Mouse (Mus musculus) stomach, embryonic 16.5 days (tissue): ENCODE data around the gene Kcnk2. TPM values are rescaled to one million over a fixed set of nuclear protein-coding genes. Genes with fewer than 3 reads are reported as not detected.
A peak's percentile ranks its signal among the peaks of the same experiment; 100 is the strongest.

Experiments
- ATAC-seq: fragments of 200-750 bp; cut with Nextera tagmentation; 2 replicates; pipeline ENCODE4 v1.8.0; 2017; ENCODE audit warnings: moderate number of reproducible peaks, moderate TSS enrichment; ENCODE audit not compliant: insufficient read depth, low FRiP score
- H3K27ac ChIP-seq: fragments of 300-500 bp; sonication (generic); 2 replicates; pipeline ENCODE4 v1.5.1; 2014; ENCODE audit warnings: low read length
- H3K27me3 ChIP-seq: fragments of 300-500 bp; sonication (generic); 2 replicates; pipeline ENCODE4 v1.6.1; 2014; ENCODE audit warnings: low read length, control low read depth, mixed read lengths; ENCODE audit not compliant: control insufficient read depth, insufficient read depth
- H3K36me3 ChIP-seq: fragments of 300-500 bp; sonication (generic); 2 replicates; pipeline ENCODE4 v1.6.1; 2014; ENCODE audit warnings: low read length; ENCODE audit not compliant: control insufficient read depth, insufficient read depth
- H3K4me1 ChIP-seq: fragments of 300-500 bp; sonication (generic); 2 replicates; pipeline ENCODE4 v1.6.1; 2014; ENCODE audit warnings: low read length, control low read depth, mixed read lengths; ENCODE audit not compliant: control insufficient read depth, insufficient read depth
- H3K4me2 ChIP-seq: fragments of 300-500 bp; sonication (generic); 2 replicates; pipeline ENCODE4 v1.6.1; 2014; ENCODE audit warnings: low read depth, low read length, mixed read lengths
- H3K4me3 ChIP-seq: fragments of 300-500 bp; sonication (generic); replicated peaks from 2 replicates; pipeline ENCODE4 v1.5.1; 2014; ENCODE audit warnings: mild to moderate bottlenecking, low read length
- H3K9ac ChIP-seq: fragments of 300-500 bp; sonication (generic); 2 replicates; pipeline ENCODE4 v1.6.1; 2014; ENCODE audit warnings: low read length
- H3K9me3 ChIP-seq: fragments of 300-500 bp; sonication (generic); replicated peaks from 2 replicates; pipeline ENCODE4 v1.6.1; 2016; ENCODE audit warnings: low read length, control low read depth; ENCODE audit not compliant: control insufficient read depth
- WGBS: fragments of 180-500 bp; shearing (Covaris S2); extraction: QIAGEN DNeasy Blood & Tissue Kit; methylation state at CpG from one replicate; pipeline ENCODE4 v1.1.7; 2014; 5-methylcytosine and 5-hydroxymethylcytosine counted together
- polyA plus RNA-seq: library from polyadenylated mRNA; unstranded; fragments of >200 nt; fragmentation: Nextera tagmentation; extraction: Ambion mirVana; gene quantifications from 2 replicates; pipeline ENCODE4 v1.2.1, GENCODE M21; 2015

The Kcnk2 gene
- polyA plus RNA-seq, 1 experiment from 2014 or later = 2.9 TPM

DNA sequence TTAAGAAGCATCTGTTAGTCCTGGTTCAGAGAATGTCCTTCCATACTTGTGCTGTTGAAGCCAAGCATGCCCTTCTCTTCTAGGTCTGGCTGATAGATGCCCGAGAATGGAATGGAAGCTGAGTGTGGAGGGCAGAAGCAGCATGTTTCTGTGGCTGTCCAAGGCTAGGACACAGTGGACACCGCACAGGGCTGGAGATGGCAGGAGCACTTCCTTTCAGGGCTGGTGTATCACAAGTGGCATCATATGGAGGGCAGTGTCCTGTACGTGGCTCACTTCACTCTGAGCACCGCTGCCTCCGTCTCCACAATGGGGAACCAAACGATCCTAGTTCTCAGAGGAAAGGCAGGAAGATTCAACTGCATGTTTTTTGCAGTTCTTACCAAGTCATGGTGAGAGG is 7.8 kb upstream of the Kcnk2 start:
- Histone ChIP-seq H3K27me3 (no peaks in the 10 kb centered on the region), H3K9ac (no peak overlapping the region), H3K9me3 (no peaks in the 10 kb centered on the region), H3K4me2 (no peak overlapping the region), H3K27ac (no peak overlapping the region), H3K4me1 (no peaks in the 10 kb centered on the region), H3K36me3 (no peaks in the 10 kb centered on the region), H3K4me3 (no peak overlapping the region)
- 90% methylated on average over 6 of the region's 6 CpGs for WGBS
- ATAC-seq = no peak

DNA sequence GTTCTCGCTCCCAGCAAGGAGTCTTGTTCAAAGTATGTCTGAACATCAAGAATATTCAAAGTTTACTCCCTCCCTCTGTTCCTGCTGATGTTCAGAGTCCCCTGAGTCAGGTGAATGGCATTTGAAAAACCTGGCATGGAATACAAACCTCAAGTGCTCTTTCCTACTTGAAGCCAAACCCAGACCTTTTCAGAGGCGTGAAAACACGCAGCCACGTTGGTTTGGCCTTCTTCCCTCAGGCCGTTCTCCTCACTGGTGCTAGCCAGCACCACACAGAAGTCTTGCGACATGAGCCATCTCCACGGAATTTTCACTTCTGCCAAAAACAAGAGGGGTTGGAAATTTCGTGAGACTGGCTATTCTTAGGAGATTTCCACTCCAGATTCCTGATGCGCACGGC is 3.1 kb upstream of the Kcnk2 start:
- WGBS = 77% methylated on average over 10 of the region's 10 CpGs
- Histone ChIP-seq H3K27me3 (no peaks in the 10 kb centered on the region), H3K4me1 (no peaks in the 10 kb centered on the region), H3K4me3 (no peak overlapping the region), H3K9me3 (no peaks in the 10 kb centered on the region), H3K36me3 (no peaks in the 10 kb centered on the region), H3K27ac (no peak overlapping the region), H3K9ac (no peak overlapping the region), H3K4me2 (no peak overlapping the region)
- ATAC-seq = no peak

DNA sequence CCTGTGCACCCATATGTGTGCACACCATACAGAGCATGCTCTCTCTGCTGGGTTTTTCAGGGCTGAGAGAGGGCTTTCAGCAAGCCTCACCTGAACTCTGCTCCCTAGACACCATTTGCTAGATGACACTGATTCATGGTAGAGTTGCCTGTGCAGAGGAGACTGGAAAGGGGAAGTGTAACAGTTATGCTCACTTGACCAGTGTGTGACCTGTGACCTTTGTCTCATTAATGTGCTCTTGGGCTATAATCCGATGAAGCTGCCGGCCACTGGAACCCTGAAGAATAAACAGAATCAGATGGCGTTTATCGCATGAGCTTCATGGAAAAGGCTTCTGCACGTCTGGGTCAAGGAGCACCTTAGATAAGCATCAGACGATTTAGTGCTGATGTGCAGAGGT is 1.5 kb upstream of the Kcnk2 start:
- H3K27ac ChIP-seq = no peak overlapping the region
- no peaks in the 10 kb centered on the region for H3K4me1 ChIP-seq
- no peaks in the 10 kb centered on the region for H3K9me3 ChIP-seq
- no peak overlapping the region for H3K4me2 ChIP-seq
- 30% methylated on average over 6 of the region's 6 CpGs for WGBS
- H3K36me3 ChIP-seq = no peaks in the 10 kb centered on the region
- no peak overlapping the region for H3K4me3 ChIP-seq
- no peak for ATAC-seq
- H3K27me3 ChIP-seq = no peaks in the 10 kb centered on the region
- H3K9ac ChIP-seq = no peak overlapping the region

DNA sequence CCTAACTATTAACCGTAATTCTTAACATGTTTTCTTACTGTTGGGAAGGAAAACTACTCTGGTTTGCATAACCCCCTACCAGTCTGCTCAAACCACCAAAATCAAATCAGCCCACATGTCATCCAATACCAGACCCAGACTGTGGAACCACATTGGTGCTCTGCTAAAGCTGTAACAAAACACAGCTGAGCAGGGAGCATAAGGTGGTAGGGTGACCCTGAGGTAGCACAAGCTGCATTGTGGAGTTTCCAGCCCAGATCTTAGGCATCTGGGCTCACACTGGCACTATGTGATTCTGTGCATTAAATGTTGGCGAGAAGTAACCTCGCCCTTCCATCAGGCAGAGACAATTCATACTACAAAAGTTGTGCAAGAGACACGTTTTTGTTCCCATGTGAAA is 1.1 kb upstream of the Kcnk2 start:
- ATAC-seq = no peak
- Histone ChIP-seq H3K27ac (no peak overlapping the region), H3K4me2 (no peak overlapping the region), H3K27me3 (no peaks in the 10 kb centered on the region), H3K4me3 (no peak overlapping the region), H3K4me1 (no peaks in the 10 kb centered on the region), H3K9ac (no peak overlapping the region), H3K9me3 (no peaks in the 10 kb centered on the region), H3K36me3 (no peaks in the 10 kb centered on the region)
- 61% methylated on average over 4 of the region's 4 CpGs for WGBS

DNA sequence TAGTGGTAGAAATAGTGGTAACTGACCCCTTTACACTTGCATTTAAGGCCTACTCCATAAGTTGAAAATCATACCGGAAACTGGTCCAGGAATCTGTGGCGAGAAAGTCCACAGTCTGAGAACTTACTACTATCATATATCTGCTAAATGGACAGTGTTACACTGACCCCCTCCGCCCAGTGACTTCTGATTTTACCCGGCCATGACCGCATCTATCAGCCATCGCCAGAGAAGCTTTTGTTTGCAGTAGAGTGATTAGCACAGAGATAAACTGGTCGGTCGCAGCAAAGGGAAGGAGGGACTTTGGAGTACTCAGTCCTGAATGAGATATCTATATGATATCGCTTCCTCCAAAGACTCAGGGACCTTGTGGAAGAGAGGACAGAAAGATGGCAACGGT is 15.2 kb downstream of the Kcnk2 start:
- Histone ChIP-seq H3K9ac (no peak overlapping the region), H3K27me3 (no peaks in the 10 kb centered on the region), H3K9me3 (no peaks in the 10 kb centered on the region), H3K36me3 (no peaks in the 10 kb centered on the region), H3K4me1 (no peaks in the 10 kb centered on the region), H3K27ac (no peak overlapping the region), H3K4me3 (no peak overlapping the region), H3K4me2 (no peak overlapping the region)
- ATAC-seq = no peak
- 62% methylated on average over 10 of the region's 10 CpGs for WGBS

DNA sequence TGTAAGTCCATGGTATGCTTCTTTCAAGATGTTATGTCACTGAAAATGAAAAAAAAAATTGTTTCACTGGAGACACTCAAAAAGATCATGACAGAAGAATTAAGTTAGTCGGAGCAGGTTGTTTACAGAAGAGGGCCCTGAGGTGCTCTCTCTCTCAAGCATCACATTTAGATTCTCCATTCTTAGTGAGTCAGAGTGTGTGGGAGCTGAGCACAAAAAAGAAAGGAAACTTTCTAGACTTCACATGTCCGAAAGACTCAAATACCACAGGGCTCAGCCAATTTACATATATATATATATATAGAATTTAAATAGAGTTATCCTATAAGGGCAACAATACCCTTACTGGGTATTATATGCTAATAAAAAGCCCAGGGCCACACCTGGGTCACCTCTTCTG is 15.9 kb downstream of the Kcnk2 start:
- Histone ChIP-seq H3K27me3 (no peaks in the 10 kb centered on the region), H3K9ac (no peak overlapping the region), H3K27ac (no peak overlapping the region), H3K4me2 (no peak overlapping the region), H3K4me1 (no peaks in the 10 kb centered on the region), H3K9me3 (no peaks in the 10 kb centered on the region), H3K36me3 (no peaks in the 10 kb centered on the region), H3K4me3 (no peak overlapping the region)
- 72% methylated on average over 2 of the region's 2 CpGs for WGBS
- ATAC-seq = no peak

DNA sequence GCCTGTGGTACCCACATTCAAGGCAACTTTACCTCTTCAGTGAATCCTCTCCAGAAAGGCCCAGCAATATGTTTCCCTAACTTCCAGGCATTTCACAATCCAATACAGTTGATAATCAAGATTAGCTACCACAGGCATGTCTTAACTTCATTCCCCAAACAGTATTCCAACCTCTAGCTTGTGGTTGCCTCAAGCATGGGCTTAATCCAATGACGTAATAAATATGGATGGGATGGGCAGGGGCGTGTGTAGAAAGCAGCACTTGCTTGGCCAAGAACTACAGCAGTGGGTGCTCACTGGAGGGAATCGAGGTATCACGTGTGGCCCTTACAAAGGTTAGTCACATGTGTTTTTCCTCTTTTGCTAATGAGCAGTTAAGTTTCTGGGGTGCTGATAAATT is 34.4 kb downstream of the Kcnk2 start:
- H3K9me3 ChIP-seq = no peaks in the 10 kb centered on the region
- WGBS = 90% methylated on average over 4 of the region's 4 CpGs
- no peaks in the 10 kb centered on the region for H3K4me1 ChIP-seq
- no peak for ATAC-seq
- no peak overlapping the region for H3K9ac ChIP-seq
- no peaks in the 10 kb centered on the region for H3K36me3 ChIP-seq
- H3K4me2 ChIP-seq = no peak overlapping the region
- no peaks in the 10 kb centered on the region for H3K27me3 ChIP-seq
- no peak overlapping the region for H3K4me3 ChIP-seq
- no peak overlapping the region for H3K27ac ChIP-seq

DNA sequence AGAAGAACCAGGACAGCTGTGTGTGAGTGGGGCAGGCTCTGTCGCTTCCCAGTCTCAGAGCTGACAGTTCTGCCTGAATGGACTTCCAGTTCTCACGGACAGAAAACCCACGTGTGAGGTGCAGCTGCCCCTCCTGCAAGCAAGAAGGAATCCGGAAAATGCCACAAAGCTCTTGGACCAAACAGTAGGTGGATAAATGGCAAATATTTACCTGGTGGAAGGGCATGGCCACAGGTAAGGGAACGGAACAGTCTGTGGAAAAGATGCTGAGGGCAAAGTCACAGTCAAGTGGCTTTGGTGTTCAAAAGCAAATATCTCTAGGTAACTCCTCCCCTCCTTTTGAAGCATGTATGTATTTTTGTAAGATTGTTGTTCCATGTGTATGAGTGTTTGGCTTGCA is 37.9 kb downstream of the Kcnk2 start:
- Histone ChIP-seq H3K4me1 (no peaks in the 10 kb centered on the region), H3K9me3 (no peaks in the 10 kb centered on the region), H3K9ac (no peak overlapping the region), H3K4me3 (no peak overlapping the region), H3K27ac (no peak overlapping the region), H3K27me3 (no peaks in the 10 kb centered on the region), H3K36me3 (no peaks in the 10 kb centered on the region), H3K4me2 (no peak overlapping the region)
- ATAC-seq = peak; percentile 33; the same call in 1 of the 2 replicates
- 52% methylated on average over 5 of the region's 5 CpGs for WGBS

DNA sequence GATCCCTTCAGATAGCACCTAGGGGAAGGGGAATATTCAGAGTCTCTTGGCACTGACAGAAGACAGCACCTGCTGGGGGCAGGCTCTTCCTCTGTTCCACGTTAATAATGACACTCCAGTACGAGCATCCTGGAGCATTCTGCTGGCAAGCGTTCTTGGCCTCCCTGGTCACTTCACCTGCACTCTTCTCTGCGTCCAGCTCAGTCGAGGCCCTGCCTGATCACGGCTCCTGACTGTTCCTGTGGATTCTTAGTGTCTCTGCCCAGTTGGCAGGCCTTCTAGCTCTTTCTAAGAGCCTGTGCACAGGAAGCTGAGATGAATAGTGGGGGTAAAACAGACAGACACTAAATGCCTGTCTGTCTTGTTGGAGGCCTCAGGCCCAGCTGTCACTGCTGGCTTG is 39.5 kb downstream of the Kcnk2 start:
- H3K9me3 ChIP-seq = no peaks in the 10 kb centered on the region
- no peak overlapping the region for H3K9ac ChIP-seq
- no peaks in the 10 kb centered on the region for H3K36me3 ChIP-seq
- H3K27me3 ChIP-seq = no peaks in the 10 kb centered on the region
- no peak overlapping the region for H3K27ac ChIP-seq
- H3K4me2 ChIP-seq = no peak overlapping the region
- WGBS = 66% methylated on average over 6 of the region's 6 CpGs
- no peak overlapping the region for H3K4me3 ChIP-seq
- H3K4me1 ChIP-seq = no peaks in the 10 kb centered on the region
- no peak for ATAC-seq

DNA sequence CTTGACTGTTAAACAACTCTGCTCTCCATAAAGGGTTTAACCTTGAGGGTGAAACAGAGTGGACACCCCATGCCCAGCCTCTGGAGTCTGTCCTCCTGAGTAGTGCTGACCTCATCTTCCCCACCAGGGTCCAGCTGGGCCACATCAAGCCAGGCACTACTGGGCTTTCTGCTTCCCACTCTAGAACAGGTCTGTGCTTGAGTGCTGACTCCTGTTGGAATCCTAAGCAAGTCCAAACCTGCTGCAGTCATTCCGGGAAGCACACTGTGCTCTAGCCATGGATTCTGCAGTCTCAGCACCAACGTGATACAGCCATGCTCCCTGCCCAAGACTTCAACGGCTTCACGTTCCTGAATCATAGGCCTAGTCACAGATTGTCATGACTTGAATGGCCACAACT is 42.4 kb downstream of the Kcnk2 start:
- H3K9ac ChIP-seq = no peak overlapping the region
- H3K27me3 ChIP-seq = no peaks in the 10 kb centered on the region
- no peak for ATAC-seq
- no peaks in the 10 kb centered on the region for H3K9me3 ChIP-seq
- H3K4me1 ChIP-seq = no peaks in the 10 kb centered on the region
- H3K4me2 ChIP-seq = no peak overlapping the region
- no peaks in the 10 kb centered on the region for H3K36me3 ChIP-seq
- WGBS = 78% methylated on average over 4 of the region's 4 CpGs
- no peak overlapping the region for H3K4me3 ChIP-seq
- no peak overlapping the region for H3K27ac ChIP-seq
